8 mouse cellular contexts compared by ENCODE assay signal in genomic region chr7:47023530-47023929, GRCm38 (mm10). TPM values are rescaled to one million over a fixed set of nuclear protein-coding genes. Genes with fewer than 3 reads are reported as not detected.
DNase-seq lines count a peak whose midpoint lies in the region; ATAC-seq and TF ChIP-seq lines count a peak whose summit lies in the region.

No protein-coding gene starts in this region.

- 9% methylated on average over 6 of the region's 6 CpGs for WGBS in kidney, postnatal 0 days
- WGBS in liver, embryonic 11.5 days, result 11% methylated on average over 6 of the region's 6 CpGs
- 11% methylated on average over 6 of the region's 6 CpGs for WGBS in olfactory bulb, adult 2 months

- TF ChIP-seq CTCF in kidney, postnatal 0 days (IDR thresholded peaks at IDR 0.05; ENCODE audit: low read depth), result peak; percentile 93
- peak; percentile 73 for TF ChIP-seq CTCF in olfactory bulb, adult 2 months (IDR thresholded peaks at IDR 0.05; ENCODE audit: insufficient read depth, low read depth, low read length)

- H3K9ac ChIP-seq in kidney, postnatal 0 days (ENCODE audit: low read depth, low read length), result no peak overlapping the region
- no peak overlapping the region for H3K9ac ChIP-seq in liver, embryonic 11.5 days (ENCODE audit: low read depth, low read length)

- 0 out of 2 replicates have a peak, but pooled peaks have one; percentile 55 for ATAC-seq in kidney, postnatal 0 days (replicated peaks; ENCODE audit: low FRiP score, low read depth)
- no peak for ATAC-seq in liver, embryonic 11.5 days (replicated peaks; ENCODE audit: low FRiP score)

- H3K4me1 ChIP-seq in kidney, postnatal 0 days (replicated peaks; ENCODE audit: insufficient read depth, low read length), result 0 out of 2 replicates have a peak, but pooled peaks cover 3% of the 10 kb centered on the region
- no peaks in the 10 kb centered on the region for H3K4me1 ChIP-seq in liver, embryonic 11.5 days (replicated peaks; ENCODE audit: control insufficient read depth, insufficient read depth, low read length)
- peaks cover 6% of the 10 kb centered on the region for H3K4me1 ChIP-seq in olfactory bulb, adult 2 months (ENCODE audit: control insufficient read depth, insufficient read depth, low read length)

- H3K27me3 ChIP-seq in kidney, postnatal 0 days (ENCODE audit: insufficient read depth, low read length), result no peaks in the 10 kb centered on the region
- no peaks in the 10 kb centered on the region for H3K27me3 ChIP-seq in liver, embryonic 11.5 days (replicated peaks; ENCODE audit: control insufficient read depth, insufficient read depth, low read length)

- no peak for TF ChIP-seq POLR2A in olfactory bulb, adult 2 months (IDR thresholded peaks at IDR 0.05; ENCODE audit: insufficient read depth, low read depth, low read length)

- no peak overlapping the region for H3K4me3 ChIP-seq in kidney, postnatal 0 days (replicated peaks; ENCODE audit: low read depth, low read length)
- H3K4me3 ChIP-seq in liver, embryonic 11.5 days (ENCODE audit: low read depth, low read length), result no peak overlapping the region
- no peak overlapping the region for H3K4me3 ChIP-seq in olfactory bulb, adult 2 months (ENCODE audit: insufficient read depth, low read depth, low read length)

- H3K9me3 ChIP-seq in kidney, postnatal 0 days (replicated peaks; ENCODE audit: low read length), result no peaks in the 10 kb centered on the region
- no peaks in the 10 kb centered on the region for H3K9me3 ChIP-seq in liver, embryonic 11.5 days (ENCODE audit: control insufficient read depth, low read length)

- H3K27ac ChIP-seq in kidney, postnatal 0 days, result no peak overlapping the region
- no peak overlapping the region for H3K27ac ChIP-seq in liver, embryonic 11.5 days (ENCODE audit: low read depth, low read length)
- no peak overlapping the region for H3K27ac ChIP-seq in olfactory bulb, adult 2 months (ENCODE audit: insufficient read depth, low read depth, low read length)

- no peaks in the 10 kb centered on the region for H3K36me3 ChIP-seq in kidney, postnatal 0 days (ENCODE audit: insufficient read depth, low read length)
- H3K36me3 ChIP-seq in liver, embryonic 11.5 days (ENCODE audit: control insufficient read depth, insufficient read depth, low read length), result no peaks in the 10 kb centered on the region

- H3K4me2 ChIP-seq in kidney, postnatal 0 days (ENCODE audit: low read length), result no peak overlapping the region
- no peak overlapping the region for H3K4me2 ChIP-seq in liver, embryonic 11.5 days

- peak; percentile 92 for DNase-seq in CD4-positive, CD25-positive, alpha-beta regulatory T cell, adult 2 months (ENCODE audit: low read depth, low spot score)
- DNase-seq in adrenal gland, postnatal 10 days, result peak; percentile 92
- DNase-seq in embryo, embryonic 11.5 days (ENCODE audit: low read depth, low spot score), result peak; percentile 61
- DNase-seq in gastrocnemius, postnatal 4 days (ENCODE audit: low spot score in 2 of 2), result peak; percentile 62 to 80
- peak; percentile 88 for DNase-seq in kidney, postnatal 0 days (ENCODE audit: low spot score)
- peak; percentile 75 for DNase-seq in liver, embryonic 11.5 days (ENCODE audit: low spot score)
- peak; percentile 52 to 60 for DNase-seq in thymus, adult 18-20 months

RNA-seq across cellular contexts. Expression of gene Spty2d1, which starts 15.3 kb away (rescaled TPM):
- total RNA-seq in adrenal gland, postnatal 10 days (2021), result 10 to 100 TPM; 14.4 to 19.3 TPM
- total RNA-seq in gastrocnemius, postnatal 4 days (2021), result 10 to 100 TPM; 18.2 to 20.7 TPM
- polyA plus RNA-seq in kidney, postnatal 0 days (2015; fragmentation: Nextera tagmentation; extraction: Ambion mirVana), result 13.7 and 15.9 TPM in 2 replicates
- 21.4 and 25.3 TPM in 2 replicates for polyA plus RNA-seq in liver, embryonic 11.5 days (2014; fragmentation: Nextera tagmentation; extraction: Ambion mirVana)
- polyA plus RNA-seq in olfactory bulb, adult 2 months (2012; ENCODE audit: insufficient read depth, insufficient read length, low replicate concordance, missing spikeins), result not detected in 2 replicates

RNA-seq across cellular contexts. Expression of gene Tmem86a, which starts 26.9 kb away (rescaled TPM):
- 10 to 100 TPM; 27.0 to 32.5 TPM for total RNA-seq in adrenal gland, postnatal 10 days (2021)
- 1 to 10 TPM; 9.4 to 9.5 TPM for total RNA-seq in gastrocnemius, postnatal 4 days (2021)
- polyA plus RNA-seq in kidney, postnatal 0 days (2015; fragmentation: Nextera tagmentation; extraction: Ambion mirVana), result 42.1 and 43.6 TPM in 2 replicates
- 23.3 and 24.2 TPM in 2 replicates for polyA plus RNA-seq in liver, embryonic 11.5 days (2014; fragmentation: Nextera tagmentation; extraction: Ambion mirVana)
- not detected in 2 replicates for polyA plus RNA-seq in olfactory bulb, adult 2 months (2012; ENCODE audit: insufficient read depth, insufficient read length, low replicate concordance, missing spikeins)

RNA-seq across cellular contexts. Expression of gene Gm9999, which starts 40.1 kb away (rescaled TPM):
- total RNA-seq in adrenal gland, postnatal 10 days (2021), result not detected
- not detected for total RNA-seq in gastrocnemius, postnatal 4 days (2021)
- not detected in 2 replicates for polyA plus RNA-seq in kidney, postnatal 0 days (2015; fragmentation: Nextera tagmentation; extraction: Ambion mirVana)
- polyA plus RNA-seq in liver, embryonic 11.5 days (2014; fragmentation: Nextera tagmentation; extraction: Ambion mirVana), result not detected in 2 replicates
- not detected in 2 replicates for polyA plus RNA-seq in olfactory bulb, adult 2 months (2012; ENCODE audit: insufficient read depth, insufficient read length, low replicate concordance, missing spikeins)

Comparison
In these comparisons a context has a peak if more than half of its experiments do, and no peak if none do; other contexts are left out.
1. RNA of gene Spty2d1, which starts 15.3 kb away (polyA plus RNA-seq): 21.4 to 25.3 TPM in liver, embryonic 11.5 days and 13.7 to 15.9 TPM in kidney, postnatal 0 days; not detected in olfactory bulb, adult 2 months; every median in the first group is over 10 times any median in the second.
2. RNA of gene Tmem86a, which starts 26.9 kb away (polyA plus RNA-seq): 42.1 to 43.6 TPM in kidney, postnatal 0 days and 23.3 to 24.2 TPM in liver, embryonic 11.5 days; not detected in olfactory bulb, adult 2 months; every median in the first group is over 10 times any median in the second.
3. Peak in every context shown above with its lines, with median percentiles within 50 percentile points of each other: DNase-seq.